Comparison of ENCODE assay signal across 8 mouse cellular contexts in the genomic region with DNA sequence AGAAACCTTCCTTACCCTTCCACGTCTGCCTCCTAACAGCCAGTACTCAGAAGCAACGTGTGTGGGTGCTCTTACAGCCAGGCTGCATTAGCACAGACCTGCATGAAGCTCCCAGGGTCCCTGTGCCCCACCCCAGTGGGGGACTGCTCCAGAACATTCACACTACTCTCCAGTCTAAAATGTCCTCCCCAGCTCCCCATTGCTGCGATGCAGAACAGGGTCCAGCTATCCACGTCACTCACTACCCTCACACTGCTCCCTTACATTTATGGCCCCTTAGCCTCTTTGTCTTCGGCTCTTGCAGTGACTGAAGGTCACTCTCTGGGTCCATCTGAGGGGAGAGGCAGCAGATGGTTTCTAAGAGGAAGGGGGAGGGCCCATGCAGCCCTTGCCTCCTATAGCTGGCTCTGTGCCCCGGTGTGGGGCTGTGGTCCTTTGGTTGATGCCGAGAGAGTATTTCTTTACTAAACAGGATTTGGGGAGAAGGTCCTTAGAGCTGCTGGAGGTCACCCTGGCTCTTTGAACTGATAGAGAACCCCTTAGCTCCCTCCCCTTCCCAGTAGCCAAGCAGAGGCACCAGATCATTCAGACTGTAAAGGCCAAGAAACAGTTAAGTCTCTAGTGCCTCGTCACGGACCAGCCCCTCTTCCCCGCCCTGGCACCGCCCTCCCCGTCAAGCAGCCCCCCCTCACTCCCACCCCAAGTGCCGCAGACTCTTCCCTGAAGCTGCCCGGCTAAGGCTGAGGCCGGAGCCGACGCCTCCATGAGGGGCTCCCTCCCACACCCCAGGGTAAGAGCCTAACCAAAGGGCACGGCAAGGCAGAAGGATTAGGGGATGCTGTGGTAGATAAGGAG. TPM values are rescaled to one million over a fixed set of nuclear protein-coding genes. Genes with fewer than 3 reads are reported as not detected.
DNase-seq lines count a peak whose midpoint lies in the region; ATAC-seq and TF ChIP-seq lines count a peak whose summit lies in the region.

No protein-coding gene starts in this region.

- peaks cover 26% of the 10 kb centered on the region for H3K4me1 ChIP-seq in heart, postnatal 0 days (ENCODE audit: control insufficient read depth, insufficient read depth)
- H3K4me1 ChIP-seq in midbrain, embryonic 12.5 days, result peaks cover 57% of the 10 kb centered on the region

- TF ChIP-seq CTCF in heart, postnatal 0 days (IDR thresholded peaks at IDR 0.05; ENCODE audit: low read depth), result no peak

- H3K27me3 ChIP-seq in heart, postnatal 0 days (ENCODE audit: control insufficient read depth, insufficient read depth, low read length), result peaks cover 10% of the 10 kb centered on the region
- peaks cover 3% of the 10 kb centered on the region; the same call in 1 of the 2 replicates for H3K27me3 ChIP-seq in midbrain, embryonic 12.5 days

- H3K27ac ChIP-seq in heart, postnatal 0 days (ENCODE audit: low read depth), result peak overlapping the region; percentile 94
- H3K27ac ChIP-seq in midbrain, embryonic 12.5 days (replicated peaks), result peak overlapping the region; percentile 85

- peaks cover 9% of the 10 kb centered on the region; the same call in 1 of the 2 replicates for H3K36me3 ChIP-seq in heart, postnatal 0 days (replicated peaks; ENCODE audit: control insufficient read depth, insufficient read depth, low read length)
- H3K36me3 ChIP-seq in midbrain, embryonic 12.5 days, result peaks cover 12% of the 10 kb centered on the region

- no peak for DNase-seq in frontal cortex, postnatal 25 days (ENCODE audit: low spot score in 2 of 2)
- peak; percentile 97 for DNase-seq in brain, adult 2 months (ENCODE audit: low read depth, low spot score)
- DNase-seq in fibroblast of lung, adult 2 months (ENCODE audit: low read depth), result peak; percentile 40
- DNase-seq in heart, postnatal 0 days (ENCODE audit: low spot score), result peak; percentile 80
- peak; percentile 71 to 72 for DNase-seq in layer of hippocampus, postnatal 36 days
- peak; percentile 76 for DNase-seq in testis, postnatal 10 days (ENCODE audit: low spot score)

- ATAC-seq in frontal cortex, adult (ENCODE audit: low TSS enrichment), result peak; percentile 55
- peak; percentile 62 for ATAC-seq in heart, postnatal 0 days (ENCODE audit: insufficient read depth, low read depth)
- ATAC-seq in midbrain, embryonic 12.5 days (ENCODE audit: low FRiP score, low read depth), result peak; percentile 77

- H3K4me3 ChIP-seq in heart, postnatal 0 days (ENCODE audit: low read depth, low read length), result peak overlapping the region; percentile 54
- peak overlapping the region; percentile 50 for H3K4me3 ChIP-seq in midbrain, embryonic 12.5 days

- TF ChIP-seq EP300 in heart, postnatal 0 days (IDR thresholded peaks at IDR 0.05; ENCODE audit: low read depth), result no peak

- peak overlapping the region; percentile 57 for H3K9ac ChIP-seq in heart, postnatal 0 days (replicated peaks; ENCODE audit: low read depth, low read length)
- peak overlapping the region; percentile 57 for H3K9ac ChIP-seq in midbrain, embryonic 12.5 days (replicated peaks)

- peak overlapping the region; percentile 79 for H3K4me2 ChIP-seq in heart, postnatal 0 days (ENCODE audit: low read depth, low read length)
- peak overlapping the region; percentile 74 for H3K4me2 ChIP-seq in midbrain, embryonic 12.5 days (replicated peaks)

- H3K9me3 ChIP-seq in heart, postnatal 0 days (replicated peaks; ENCODE audit: control insufficient read depth, low read length), result no peaks in the 10 kb centered on the region
- H3K9me3 ChIP-seq in midbrain, embryonic 12.5 days, result no peaks in the 10 kb centered on the region

- WGBS in heart, postnatal 0 days, result 3% methylated on average over 18 of the region's 18 CpGs
- 2% methylated on average over 18 of the region's 18 CpGs for WGBS in midbrain, embryonic 12.5 days

RNA-seq across cellular contexts. Expression of a gene that starts 5.6 kb away (rescaled TPM):
- 14.5 and 24.9 TPM in 2 replicates for total RNA-seq in heart, postnatal 0 days (2014; rRNA removed; ENCODE audit: low replicate concordance)
- 3.7 and 4.8 TPM in 2 replicates for polyA plus RNA-seq in heart, postnatal 0 days (2015; fragmentation: Nextera tagmentation; extraction: Ambion mirVana)
- total RNA-seq in layer of hippocampus, postnatal 36 days (2021), result 100 to 1,000 TPM; 556 to 596 TPM
- 14.7 and 16.8 TPM in 2 replicates for polyA plus RNA-seq in midbrain, embryonic 12.5 days (2016; fragmentation: Nextera tagmentation; extraction: Ambion mirVana)

RNA-seq across cellular contexts. Expression of a gene that starts 23.8 kb away (rescaled TPM):
- total RNA-seq in heart, postnatal 0 days (2014; rRNA removed; ENCODE audit: low replicate concordance), result 74.4 and 79.6 TPM in 2 replicates
- polyA plus RNA-seq in heart, postnatal 0 days (2015; fragmentation: Nextera tagmentation; extraction: Ambion mirVana), result 18.5 and 20.3 TPM in 2 replicates
- 100 to 1,000 TPM; 145 to 163 TPM for total RNA-seq in layer of hippocampus, postnatal 36 days (2021)
- 230 and 245 TPM in 2 replicates for polyA plus RNA-seq in midbrain, embryonic 12.5 days (2016; fragmentation: Nextera tagmentation; extraction: Ambion mirVana)

Comparison
In these comparisons a context has a peak if more than half of its experiments do, and no peak if none do; other contexts are left out.
1. DNase-seq: peak in brain, adult 2 months (single experiment), fibroblast of lung, adult 2 months (single experiment), heart, postnatal 0 days (single experiment), layer of hippocampus, postnatal 36 days (2 of 2) and testis, postnatal 10 days (single experiment); none in frontal cortex, postnatal 25 days (0 of 2).
2. RNA of a gene that starts 5.6 kb away (total RNA-seq): 556 to 596 TPM in layer of hippocampus, postnatal 36 days; 14.5 to 24.9 TPM in heart, postnatal 0 days; every median in the first group is over 10 times any median in the second.
3. Peak in every context shown above with its lines, with median percentiles within 50 percentile points of each other: ATAC-seq.